Mouse (Mus musculus) 416B (cell line): ENCODE data around the gene March4.

Experiments
- DNase-seq: peaks from one replicate; pipeline ENCODE4 v3.0.0; 2011; ENCODE audit warnings: low read depth

March4 gene

DNA sequence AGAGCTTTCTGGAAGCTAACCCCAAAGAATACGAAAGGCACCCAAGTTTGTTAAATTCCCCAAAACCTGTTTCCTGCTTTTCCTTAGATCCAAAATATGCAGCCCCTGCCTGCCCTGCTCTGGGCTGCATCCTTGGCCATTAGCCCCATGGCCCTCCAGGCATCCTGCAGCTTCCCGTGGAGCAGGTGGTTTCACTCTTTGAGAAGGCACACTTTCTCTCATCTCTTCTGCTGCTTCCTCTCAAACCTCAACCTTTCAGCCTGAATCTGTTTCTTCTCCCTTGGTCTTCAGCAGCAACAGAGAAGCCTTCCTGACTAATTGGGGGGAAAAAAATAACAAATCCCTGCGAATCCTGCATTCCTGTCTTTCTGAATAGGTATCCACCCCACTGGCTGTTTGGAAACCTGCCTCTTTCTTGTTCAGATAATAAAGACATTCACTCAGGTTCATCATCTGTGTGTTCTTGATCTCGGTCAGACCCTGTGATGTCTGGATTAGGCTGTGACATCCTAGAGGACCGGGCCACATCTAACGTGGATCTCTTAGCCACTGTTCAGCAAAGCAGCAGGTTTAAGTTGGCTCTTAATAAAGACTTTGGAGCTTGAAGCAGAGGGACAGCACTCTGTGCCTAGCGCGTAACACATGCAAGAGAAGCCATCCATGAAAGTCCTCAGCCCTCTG lies 6.1 kb downstream of the March4 start:
- no peak for DNase-seq

DNA sequence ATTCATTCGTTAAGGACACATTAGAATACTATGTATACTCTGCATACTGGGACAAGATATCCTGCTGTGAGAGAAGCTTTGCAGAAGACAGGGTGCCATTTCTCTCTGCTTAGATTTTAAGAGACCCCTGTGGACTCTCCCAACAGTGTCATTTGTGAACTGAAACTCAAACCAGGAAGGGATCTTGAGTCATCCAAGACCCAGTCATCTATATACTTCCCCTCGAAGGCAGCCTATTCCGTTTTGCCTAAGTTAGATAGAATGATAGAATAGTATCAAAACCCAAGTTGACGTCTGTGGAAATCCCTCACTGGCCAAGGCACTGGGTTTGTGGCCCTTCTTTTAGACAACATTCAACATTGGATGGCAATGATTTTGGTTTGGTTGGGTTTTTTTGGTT lies 7.5 kb downstream of the March4 start:
- DNase-seq = no peak

DNA sequence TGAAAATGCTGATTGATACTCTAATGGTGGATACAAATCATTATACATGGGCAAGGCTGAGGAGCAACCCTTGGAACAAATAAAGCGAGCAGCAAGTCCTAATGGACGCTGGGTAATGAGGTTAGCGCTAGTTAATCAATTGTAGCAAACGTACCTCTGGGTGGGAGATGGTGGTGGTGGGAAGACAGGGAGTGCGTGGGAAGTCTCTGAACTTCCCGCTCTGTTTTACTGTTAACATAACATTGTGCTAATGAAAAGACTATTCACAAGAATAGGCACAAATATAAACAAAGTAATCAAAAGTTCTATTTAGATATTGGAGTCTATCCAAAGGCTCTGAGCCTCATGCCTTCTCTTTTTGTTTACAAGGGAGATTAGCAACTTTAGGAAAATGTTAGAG lies 13.1 kb downstream of the March4 start:
- DNase-seq = no peak

DNA sequence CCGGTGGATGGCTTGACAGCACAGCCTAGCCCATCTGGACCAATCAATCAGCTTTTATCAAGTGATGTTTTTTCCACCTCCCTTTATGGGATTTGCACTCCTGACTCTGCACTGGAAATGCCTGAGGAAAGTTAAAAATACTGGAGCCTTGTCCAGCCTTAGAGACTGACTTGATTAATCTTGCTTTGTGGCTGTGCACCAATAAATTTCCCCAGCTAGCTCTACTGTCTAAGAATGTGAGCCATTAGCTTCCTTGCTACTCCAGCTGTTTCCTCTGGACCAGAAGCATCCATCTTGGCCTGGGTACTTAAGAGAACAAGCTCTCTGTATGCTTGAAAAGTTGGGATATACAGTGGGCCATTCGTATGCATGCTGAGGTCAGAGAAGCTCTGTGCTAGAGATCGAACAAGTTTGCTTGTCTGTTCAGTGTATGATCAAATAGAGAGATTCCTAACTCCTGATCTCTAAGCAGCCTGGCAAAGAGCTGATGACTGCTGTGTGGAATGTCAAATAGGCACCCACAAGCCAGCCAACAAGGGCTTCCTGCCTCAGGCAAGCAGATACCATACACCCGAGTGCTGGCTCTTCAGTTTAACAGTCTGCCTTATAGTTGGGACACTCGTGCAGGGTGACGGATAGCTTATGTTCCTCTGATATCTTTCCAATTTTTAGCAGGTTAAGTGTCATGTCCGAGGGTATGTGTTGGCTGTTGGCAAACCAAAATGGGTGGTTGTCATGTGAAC lies 25.8 kb downstream of the March4 start:
- no peak for DNase-seq

DNA sequence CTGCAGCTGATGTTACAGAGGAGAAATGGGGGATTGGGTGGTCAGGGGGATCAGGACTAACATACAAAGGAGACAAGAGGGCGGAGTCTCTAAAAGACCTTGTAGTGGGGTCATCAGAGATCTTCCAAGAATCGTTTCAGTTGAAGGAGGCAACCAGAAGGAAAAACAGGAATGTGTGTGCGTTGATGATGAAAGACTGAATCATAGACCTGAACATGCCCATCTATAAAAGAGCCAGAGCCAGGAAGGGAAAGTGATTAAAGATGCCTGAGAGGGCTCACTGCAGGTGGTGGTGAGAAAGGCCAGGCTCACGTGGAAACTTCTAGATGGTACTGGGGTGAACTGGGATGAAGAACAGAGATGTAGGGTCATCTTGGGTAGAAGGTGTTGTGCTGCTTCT lies 27.2 kb downstream of the March4 start:
- no peak for DNase-seq

DNA sequence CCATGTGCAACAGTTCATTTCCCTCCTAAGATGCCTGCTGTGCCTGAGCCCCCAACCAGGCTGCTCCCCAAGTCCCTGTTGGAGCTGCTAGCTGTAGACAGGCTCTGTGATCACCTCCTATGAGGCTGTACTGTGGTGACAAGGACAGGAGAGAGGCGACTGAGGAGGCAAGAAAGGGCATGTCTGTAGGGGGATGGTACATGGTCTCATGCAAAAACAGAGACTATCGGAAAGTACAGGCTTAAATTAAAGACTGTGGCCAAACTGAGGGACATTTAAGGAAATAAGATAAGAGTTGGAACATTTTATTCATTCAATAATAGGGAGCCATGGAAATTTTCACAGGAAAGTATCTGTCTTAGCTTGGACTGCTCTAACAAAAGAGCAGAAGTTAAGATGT lies 29.1 kb downstream of the March4 start:
- DNase-seq = no peak

DNA sequence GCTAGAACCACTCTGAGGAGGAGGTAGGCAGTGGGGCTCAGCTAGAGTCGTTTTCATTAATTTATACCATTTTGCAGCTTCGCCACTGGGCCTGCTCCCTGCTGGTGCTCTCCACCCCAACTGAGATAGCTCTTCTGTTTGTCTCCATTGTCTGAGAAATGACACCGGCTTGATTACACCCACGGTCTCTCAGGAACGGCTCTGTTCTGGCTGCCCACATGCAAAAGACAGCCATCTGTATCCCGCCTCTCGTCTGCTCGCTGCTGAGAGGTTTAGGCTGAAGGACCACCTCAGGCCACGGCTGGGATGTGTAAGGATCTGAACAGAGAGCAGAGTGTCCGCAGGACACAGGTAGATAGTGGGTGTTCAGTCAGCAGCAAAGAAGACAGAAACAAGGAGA lies 30.5 kb downstream of the March4 start:
- DNase-seq = no peak

DNA sequence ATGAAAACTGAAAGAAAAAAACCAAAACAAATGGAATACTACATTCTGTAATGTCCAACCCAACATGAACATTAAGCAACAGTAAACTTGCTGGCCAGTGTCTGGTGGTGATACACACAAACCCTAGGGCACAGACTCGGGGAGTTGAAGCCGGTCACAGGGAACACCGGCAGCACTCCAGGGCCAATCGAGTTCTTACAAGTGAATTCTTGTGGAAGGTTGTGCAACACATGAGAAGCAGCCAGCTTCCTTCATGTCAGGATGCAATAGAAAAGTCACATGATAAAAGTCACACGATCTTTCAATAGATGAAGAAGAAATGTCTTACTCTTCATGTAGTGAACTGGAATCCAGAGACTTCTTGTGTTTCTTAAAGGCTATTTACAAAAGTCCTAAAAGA lies 39.1 kb downstream of the March4 start:
- no peak for DNase-seq

DNA sequence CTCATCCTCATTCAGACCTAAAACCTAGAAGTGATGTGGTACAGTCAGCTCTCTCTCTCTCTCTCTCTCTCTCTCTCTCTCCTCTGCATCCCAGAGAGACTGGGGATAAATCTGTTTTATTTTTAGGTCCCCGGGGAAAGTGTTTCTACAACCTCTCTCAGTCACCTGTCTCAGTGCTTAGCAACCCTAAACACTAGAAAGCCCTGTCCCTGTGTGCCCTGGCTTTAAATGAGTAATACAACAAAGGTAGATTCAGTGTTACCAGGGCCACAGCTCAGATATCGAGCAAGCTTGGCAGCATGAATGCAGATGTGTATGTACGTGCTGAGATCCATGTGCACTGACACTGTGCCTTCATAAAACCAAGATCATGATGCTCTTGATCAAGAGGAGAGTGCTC lies 43.3 kb downstream of the March4 start:
- DNase-seq = no peak

DNA sequence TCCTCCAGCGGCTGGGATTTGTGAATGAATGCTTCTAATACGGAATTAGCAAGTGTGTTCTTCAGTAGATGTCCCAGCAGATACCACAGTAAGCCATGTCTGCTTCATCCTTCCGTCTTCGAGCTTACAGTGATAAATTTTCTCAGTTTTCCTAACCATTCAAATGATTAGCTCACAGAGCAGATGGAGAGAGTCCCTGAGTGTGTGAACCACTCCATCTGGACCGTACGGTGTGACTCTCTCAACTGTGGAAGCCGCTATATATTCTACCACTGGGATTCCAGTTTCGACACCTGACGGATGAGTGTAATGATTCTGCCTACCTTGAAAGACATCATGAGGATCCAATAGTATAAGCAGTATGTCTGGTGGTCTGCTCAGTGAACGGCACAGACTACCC lies 44.1 kb downstream of the March4 start:
- DNase-seq = no peak

DNA sequence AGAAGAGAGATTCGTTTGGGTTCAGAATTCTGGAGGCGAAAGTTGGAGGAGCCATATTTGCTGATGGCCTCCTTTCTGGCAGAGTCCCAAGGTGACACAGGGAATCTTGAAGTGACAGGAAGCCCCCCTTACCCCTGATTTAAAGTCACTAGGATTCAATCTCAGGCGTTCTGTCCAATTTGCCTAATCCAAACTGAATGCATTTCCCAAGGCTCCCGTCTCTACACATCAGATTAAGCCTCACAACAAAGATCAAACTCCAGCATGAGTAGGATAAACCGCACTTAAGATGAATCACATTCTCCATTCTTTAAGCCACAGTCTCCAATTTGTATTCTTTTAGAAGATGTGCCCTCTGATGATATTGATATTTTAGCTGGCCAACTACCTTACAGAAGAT lies 45.4 kb downstream of the March4 start:
- no peak for DNase-seq

DNA sequence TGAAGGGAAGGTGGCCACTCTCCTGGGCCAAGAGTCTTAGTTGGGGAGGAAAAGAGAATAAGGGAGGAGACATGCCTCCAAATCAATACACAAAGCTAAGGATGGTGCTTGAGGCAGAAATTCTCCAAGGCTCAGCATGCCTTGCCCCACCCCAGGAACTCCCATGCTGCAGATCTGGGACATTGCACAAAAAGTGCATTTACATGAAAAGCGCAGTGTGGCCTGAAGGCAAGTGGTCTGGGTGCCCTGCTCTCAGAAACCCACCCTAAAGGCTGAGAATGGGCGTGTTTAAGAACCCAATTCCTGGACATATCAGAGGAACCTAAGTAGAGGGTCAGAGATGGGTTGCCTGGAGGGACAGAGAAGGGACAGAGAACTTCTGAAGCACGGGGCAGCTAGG lies 45.9 kb downstream of the March4 start:
- DNase-seq = no peak

DNA sequence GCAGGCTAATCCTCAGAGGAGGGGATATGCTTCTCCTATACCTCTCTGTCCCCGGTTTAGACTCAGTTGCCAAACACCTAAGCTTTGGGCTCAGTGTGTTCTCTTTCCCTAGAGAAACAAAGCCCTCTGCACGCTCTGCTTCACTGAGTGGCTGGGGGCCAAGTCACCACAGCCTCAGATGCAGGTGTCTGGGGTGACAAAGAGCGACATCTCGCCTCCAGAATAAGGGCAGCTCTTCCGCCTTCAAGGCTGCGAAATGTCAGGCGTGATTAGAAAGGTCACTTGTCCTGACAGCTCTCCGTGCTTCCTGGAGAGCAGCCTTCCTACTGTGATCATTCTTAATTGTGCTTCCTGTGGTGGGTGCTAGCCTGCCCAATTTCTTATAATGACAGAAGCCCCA lies 46.5 kb downstream of the March4 start:
- no peak for DNase-seq

DNA sequence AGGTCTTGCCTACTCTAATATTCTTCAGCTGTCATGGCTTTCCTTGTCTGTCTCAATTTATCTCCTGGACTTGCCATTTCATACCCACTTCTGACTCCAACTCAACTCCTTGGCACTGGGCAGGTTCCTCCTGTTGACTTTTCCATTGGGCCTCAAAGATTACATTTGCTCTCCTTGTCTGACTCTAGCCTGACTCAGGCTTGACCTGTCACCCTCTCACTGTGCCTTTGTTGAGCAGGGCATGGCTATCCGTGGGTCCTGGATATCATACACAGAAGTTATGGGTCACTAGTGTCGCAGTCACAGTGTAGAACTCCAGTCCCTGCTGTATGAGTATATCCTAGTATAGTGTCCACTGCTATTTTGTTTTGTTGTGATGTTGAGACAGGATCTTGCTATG lies 60.1 kb downstream of the March4 start:
- DNase-seq = no peak

DNA sequence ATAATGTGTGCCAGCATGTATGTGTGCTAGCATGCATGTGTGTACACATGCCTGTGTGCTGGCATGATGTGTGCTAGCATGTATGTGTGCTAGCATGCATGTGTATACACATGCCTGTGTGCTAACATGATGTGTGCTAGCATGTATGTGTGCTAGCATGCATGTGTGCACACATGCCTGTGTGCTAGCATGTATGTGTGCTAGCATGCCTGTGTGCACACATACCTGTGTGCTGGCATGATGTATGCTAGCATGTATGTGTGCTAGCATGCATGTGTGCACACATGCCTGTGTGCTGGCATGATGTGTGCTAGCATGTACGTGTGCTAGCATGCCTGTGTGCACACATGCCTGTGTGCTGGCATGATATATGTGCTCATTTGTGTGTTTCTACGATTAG lies 67.7 kb downstream of the March4 start:
- DNase-seq = no peak

DNA sequence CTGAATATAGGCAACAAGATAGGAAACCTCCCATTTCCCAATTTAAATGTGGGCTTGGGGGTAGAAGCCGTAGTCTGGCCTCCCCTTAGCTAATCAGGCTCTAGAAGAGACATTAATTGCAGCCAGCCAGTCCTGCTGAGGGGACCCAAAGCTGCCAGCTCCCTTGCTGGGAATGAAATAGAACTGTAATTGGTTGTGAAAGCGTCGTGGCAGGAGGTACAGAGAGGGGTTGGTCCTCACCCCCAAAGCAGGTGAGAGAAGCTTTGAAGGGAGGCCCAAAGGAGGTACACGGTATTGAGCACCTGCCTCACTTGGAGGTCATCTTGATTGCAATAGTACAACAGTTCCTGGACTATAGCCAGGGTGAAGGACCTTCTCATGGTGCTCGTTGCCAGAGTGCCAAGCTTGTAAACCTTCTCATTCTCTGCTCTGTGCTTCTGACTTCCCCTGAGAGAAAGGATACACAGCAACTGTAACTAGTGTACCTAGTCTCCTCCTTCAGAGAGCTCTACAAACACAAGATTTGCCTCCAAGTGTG lies 68.2 kb downstream of the March4 start:
- DNase-seq = no peak

DNA sequence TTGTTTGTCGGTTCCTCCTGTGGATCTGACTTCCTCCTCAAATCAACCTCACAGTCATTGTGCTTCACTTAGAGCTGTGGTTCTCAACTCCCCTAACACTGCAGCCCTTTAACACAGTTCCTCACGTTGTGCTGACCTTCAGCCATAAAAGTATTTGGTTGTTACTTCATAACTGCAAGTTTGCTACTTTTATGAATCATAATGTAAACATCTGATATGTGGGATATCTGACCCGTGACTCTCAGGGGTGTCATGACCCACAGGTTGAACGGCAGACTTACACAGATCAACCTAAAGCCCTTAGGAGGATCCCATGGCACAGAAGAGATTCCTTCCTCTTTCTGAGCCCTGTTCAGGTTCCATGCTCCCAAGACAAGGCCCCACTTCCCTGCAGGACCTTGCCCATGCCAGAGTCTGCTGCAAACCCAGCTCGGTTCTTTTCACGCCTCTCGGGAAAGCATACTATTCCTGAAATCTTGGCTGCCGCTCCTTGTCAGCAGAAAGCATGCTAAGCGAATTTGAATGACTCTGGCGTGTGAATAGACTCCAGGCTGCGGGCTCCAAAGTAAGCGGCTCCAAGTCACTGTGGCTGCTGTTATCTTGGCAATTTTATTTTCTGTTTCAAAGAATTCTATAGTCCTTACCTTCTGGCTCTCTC lies 71.7 kb downstream of the March4 start:
- peak; percentile 2 for DNase-seq

DNA sequence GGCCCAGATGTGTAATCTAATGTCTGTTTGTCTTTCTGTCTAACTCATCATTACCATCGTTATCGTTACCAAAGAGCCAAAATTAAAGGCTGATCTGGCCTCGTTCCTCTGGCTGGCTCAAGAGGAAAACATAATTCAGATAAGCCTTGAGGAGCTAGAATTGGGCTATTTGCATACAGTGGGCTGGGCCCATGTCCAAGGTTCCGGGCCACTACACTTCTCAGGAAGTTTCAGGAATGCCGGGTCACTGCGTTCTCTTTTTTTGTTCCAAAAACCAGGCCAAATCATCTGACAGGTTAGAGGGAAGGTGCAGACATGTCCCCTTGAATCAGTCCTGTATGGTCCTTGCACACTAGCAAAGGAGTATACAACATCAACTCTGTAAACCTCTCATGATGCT lies 74.2 kb downstream of the March4 start:
- no peak for DNase-seq

DNA sequence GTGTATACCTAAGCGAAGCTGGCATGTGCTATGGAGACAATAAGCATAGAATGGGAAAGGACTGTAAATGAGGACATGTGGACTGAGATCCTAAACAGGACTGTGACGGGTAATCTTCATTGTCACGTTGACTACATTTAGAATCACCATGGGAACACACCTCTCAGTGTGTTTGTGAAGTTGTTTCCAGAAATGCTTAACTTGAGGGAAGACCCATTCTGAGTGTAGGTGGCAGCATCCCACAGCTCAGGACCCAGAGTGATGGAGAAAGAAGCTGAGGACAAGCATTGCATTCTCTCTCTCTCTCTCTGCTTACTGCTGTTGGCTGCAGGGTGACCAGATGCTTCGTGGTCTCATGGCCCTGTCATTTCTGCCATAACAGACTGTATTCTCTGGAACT lies 79.1 kb downstream of the March4 start:
- DNase-seq = no peak

DNA sequence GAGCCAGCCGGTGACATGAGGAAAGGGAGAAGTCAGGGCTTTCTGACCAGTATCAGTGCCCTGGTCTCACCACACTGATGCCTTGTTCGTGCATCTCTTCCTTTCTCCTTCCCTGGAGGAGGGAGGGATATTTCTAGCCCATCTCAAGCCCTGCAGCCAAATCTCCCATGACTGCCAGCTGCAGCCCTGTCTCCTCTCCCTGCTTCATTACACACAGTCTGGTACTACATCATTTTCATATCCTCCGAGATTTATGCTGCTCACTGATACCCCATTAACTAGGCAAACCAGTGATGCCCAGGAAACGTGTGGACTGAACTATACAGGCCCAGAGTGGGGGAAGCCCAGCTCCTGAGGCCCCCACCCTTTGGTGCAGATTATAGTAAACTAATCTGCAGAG lies 80.8 kb downstream of the March4 start:
- DNase-seq = no peak

DNA sequence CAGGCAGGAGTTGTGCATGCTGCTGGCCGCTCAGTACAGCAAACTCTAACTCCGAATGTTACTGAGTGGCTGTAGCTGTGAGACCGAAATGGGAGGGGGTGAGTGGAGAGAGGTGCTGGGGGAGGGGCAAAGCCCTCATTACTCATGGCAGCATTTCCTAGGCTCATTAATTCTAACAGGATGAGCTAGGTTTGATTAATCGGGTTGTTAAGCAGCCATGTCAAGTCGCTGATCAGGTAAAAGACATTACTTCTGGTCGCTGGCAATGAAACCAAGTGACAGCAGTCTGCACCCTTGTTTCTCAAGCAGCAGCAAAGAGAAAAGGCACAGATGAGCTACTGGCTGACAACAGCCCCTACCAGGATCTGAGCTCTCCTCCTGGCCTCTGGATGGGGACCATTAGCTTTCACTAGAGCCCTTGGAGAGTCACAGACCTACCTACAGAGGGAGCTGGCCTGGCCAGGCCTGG lies 82.0 kb downstream of the March4 start:
- DNase-seq = no peak

DNA sequence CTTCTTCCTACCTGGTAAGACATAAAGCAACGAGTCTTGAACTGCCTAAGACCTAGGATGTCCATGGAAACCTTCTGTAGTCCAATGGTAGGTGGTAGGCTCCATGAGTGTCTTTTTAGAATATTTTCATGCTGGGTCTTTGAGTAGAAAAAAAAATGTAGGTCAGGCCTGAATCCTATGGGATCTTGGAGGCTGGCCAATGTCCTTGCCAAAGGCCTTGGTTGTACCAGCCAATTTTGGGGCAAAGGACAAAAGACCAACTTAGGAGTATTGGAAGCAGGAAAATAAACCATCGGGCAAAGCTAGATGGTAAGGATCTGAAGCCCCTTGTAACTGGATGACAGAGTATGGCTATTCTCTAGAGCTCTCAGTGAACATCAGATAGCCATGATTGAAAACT lies 83.9 kb downstream of the March4 start:
- DNase-seq = no peak

DNA sequence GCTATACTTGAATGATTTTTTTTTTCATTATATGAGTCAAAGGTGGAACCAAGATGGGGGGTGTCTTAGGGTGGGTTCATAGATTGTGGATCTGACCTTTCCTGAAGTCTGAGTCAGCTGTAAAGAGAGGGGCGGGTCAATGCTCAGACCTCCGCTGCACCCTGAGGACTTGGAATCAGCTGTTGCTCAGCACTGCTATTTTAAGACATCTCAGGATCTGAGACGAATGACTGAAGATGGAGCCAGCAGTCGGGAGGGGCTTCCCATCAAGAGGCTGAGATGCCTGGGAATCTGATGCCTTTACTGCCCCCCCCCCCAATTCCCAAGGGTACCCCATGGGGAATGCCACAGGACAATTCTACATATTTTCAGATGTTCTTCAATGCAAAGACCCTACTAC lies 85.9 kb downstream of the March4 start:
- DNase-seq = no peak
